Mouse (Mus musculus) embryonic facial prominence, embryonic 12.5 days (tissue): ENCODE measurements at regions not wholly inside any gene's neighbourhood (a gene's known extent, or its start where the extent isn't known, plus 50 kb on each side); places are given as distances from the start of the nearest gene placed in this dataset.

ENCODE experiments used
- ATAC-seq: fragments of 200-750 bp; cut with Nextera tagmentation; 2 replicates; pipeline ENCODE4 v1.8.0; 2017; ENCODE audit not compliant: insufficient number of reproducible peaks, insufficient read depth, low FRiP score, low TSS enrichment
- H3K27ac ChIP-seq: fragments of 300-500 bp; sonication (generic); 2 replicates; pipeline ENCODE4 v1.5.1; 2016; ENCODE audit warnings: mild to moderate bottlenecking
- H3K27me3 ChIP-seq: fragments of 300-500 bp; sonication (generic); 2 replicates; pipeline ENCODE4 v1.6.1; 2016; ENCODE audit warnings: mild to moderate bottlenecking, moderate library complexity
- H3K36me3 ChIP-seq: fragments of 300-500 bp; sonication (generic); 2 replicates; pipeline ENCODE4 v1.6.1; 2016; ENCODE audit warnings: mild to moderate bottlenecking
- H3K4me1 ChIP-seq: fragments of 300-500 bp; sonication (generic); 2 replicates; pipeline ENCODE4 v1.6.1; 2016
- H3K4me2 ChIP-seq: fragments of 300-500 bp; sonication (generic); replicated peaks from 2 replicates; pipeline ENCODE4 v1.6.1; 2016; ENCODE audit warnings: mild to moderate bottlenecking, moderate library complexity
- H3K4me3 ChIP-seq: fragments of 300-500 bp; sonication (generic); 2 replicates; pipeline ENCODE4 v1.5.1; 2016; ENCODE audit warnings: mild to moderate bottlenecking
- H3K9ac ChIP-seq: fragments of 300-500 bp; sonication (generic); 2 replicates; pipeline ENCODE4 v1.6.1; 2016; ENCODE audit warnings: mild to moderate bottlenecking, moderate library complexity
- H3K9me3 ChIP-seq: fragments of 300-500 bp; sonication (generic); 2 replicates; pipeline ENCODE4 v1.6.1; 2016; ENCODE audit warnings: mild to moderate bottlenecking, moderate library complexity
- WGBS: fragments of 180-500 bp; shearing (Covaris S2); methylation state at CpG from one replicate; pipeline ENCODE4 v1.1.7; 2016; 5-methylcytosine and 5-hydroxymethylcytosine counted together

DNA sequence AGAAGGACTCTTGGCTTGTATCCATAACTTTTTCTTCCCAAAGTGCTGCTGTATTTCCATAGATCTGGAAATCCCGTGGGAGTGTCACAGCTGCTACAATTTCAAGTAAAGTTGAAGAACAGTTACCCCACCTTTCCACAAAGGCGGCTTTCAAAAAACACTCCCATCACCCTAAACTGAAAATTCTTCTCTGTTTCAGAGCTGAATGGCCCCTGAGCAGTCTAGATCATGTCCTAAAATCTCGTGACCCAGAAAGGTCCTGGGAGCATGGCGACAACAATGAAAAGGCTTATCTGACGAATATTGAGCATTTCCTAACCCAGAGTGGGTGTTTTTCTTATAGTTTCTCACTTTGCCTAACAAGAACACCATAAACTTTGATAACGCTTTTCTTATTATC, 92.2 kb downstream of the Olfr267 start:
- Histone ChIP-seq H3K36me3 (no peaks in the 10 kb centered on the region), H3K4me2 (no peak overlapping the region), H3K4me3 (no peak overlapping the region), H3K4me1 (no peaks in the 10 kb centered on the region), H3K9ac (no peak overlapping the region), H3K9me3 (no peaks in the 10 kb centered on the region), H3K27ac (no peak overlapping the region), H3K27me3 (no peaks in the 10 kb centered on the region)
- WGBS = 76% methylated on average over 6 of the region's 6 CpGs
- no peak for ATAC-seq

DNA sequence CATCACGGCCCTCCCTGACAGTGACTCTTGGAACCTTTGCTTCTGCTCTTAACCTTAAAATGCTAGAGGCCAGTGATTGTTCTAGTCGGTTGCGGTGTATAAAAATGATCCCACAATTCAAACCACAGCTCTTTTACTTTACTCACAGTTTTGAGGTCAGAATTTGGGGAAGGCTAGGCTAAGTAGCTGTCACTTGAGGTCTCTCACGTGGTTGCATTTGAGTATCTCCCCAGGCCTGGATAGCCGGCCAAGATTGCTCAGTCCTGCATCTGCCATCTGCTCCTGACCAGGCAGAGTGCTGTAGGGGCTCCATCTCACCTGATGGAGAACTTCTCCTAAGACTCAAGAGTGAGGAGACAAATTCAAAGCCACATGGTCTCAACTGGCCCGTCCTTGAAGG, 94.5 kb downstream of the Olfr267 start:
- Histone ChIP-seq H3K36me3 (no peaks in the 10 kb centered on the region), H3K27me3 (no peaks in the 10 kb centered on the region), H3K4me2 (no peak overlapping the region), H3K9ac (no peak overlapping the region), H3K4me3 (no peak overlapping the region), H3K27ac (no peak overlapping the region), H3K4me1 (no peaks in the 10 kb centered on the region), H3K9me3 (no peaks in the 10 kb centered on the region)
- 85% methylated on average over 6 of the region's 6 CpGs for WGBS
- ATAC-seq = no peak

DNA sequence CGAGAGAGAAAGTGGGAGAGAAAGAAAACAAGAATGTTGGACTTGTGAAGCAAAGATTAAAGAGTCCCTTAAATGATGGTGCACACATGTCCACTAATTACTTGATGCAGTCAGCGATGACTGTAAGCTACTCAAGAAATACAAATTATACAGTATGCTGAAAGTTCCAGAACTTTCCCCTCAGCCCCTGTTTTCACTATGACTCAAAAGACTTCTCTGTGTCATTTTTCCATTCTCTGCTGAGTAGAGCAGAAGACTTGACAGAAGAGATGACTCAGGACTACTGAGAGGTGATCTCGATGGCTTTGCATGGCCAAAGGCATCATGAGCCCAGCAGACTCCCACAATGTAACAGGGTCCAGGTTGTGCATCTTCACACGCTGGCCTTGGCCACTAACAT, 105.6 kb downstream of the Olfr267 start:
- WGBS = 92% methylated on average over 4 of the region's 4 CpGs
- no peaks in the 10 kb centered on the region for H3K27me3 ChIP-seq
- H3K9ac ChIP-seq = no peak overlapping the region
- H3K27ac ChIP-seq = no peak overlapping the region
- H3K36me3 ChIP-seq = no peaks in the 10 kb centered on the region
- H3K4me1 ChIP-seq = peaks cover 9% of the 10 kb centered on the region; the same call in 1 of the 2 replicates
- H3K4me3 ChIP-seq = no peak overlapping the region
- ATAC-seq = no peak
- no peak overlapping the region for H3K4me2 ChIP-seq
- H3K9me3 ChIP-seq = no peaks in the 10 kb centered on the region

DNA sequence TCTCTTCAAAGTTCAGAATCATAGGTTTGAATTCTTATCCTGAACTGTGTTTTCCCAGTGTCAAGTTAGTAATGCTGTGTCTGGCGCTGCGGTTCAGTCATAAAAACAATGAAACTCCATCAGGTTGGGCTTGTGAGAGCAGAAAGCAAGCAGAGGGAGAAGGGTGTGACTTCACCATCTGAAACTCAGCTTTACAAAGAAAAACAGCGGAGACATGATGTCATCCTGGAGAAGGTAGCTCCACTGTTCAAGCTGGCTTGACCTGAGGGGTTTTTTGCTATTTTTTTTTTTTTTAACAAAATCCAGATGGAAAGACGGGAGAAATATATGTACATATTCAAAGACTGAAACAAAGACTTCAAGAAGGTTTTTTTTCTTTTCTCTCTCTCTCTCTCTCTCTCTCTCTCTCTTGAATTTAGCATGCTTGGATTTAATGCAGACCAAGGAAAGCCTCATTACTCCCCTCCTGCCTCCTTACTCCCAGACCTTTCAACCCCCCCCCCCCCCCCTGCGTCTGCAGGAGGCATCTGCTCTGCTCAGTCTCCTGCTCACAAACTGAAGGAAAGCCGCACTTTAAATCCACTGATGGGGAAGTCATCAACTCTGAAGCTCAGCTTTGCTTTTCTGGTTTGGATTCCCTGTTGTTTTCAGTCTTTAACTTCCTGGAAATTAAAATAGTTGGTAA, 109.7 kb downstream of the Olfr267 start:
- peak overlapping the region; percentile 18 for H3K4me2 ChIP-seq

DNA sequence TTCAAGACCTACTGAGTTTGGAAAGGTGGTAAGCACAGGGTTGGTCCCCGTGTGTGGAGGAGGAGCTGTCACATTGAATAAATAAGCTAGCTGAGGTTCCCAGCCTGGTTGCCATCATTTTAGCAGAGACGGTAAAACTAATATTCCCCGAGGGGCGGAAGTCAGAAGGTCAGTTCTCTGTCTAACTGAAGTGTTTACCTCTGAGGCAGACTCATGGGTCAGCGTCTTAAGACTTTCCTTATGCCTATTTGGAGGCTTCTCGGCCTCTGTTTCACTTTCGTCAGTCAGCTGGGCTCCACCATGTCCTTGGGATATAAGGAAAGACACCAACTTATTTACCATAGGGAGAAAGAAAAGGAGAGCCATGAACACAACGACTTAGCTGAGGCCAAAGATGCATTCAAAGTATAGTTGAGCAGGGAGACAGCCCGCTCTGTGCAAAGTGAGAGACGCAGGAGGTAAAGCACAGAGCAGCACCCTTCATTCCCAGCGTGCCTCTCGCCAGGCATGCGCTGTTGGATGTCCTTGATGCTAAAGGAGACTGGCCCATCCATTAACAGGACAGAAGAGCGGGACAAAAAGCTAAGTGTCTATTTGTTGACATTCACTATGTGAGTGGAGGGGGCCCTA, 116.0 kb downstream of the Olfr267 start:
- Histone ChIP-seq H3K4me1 (peaks cover 44% of the 10 kb centered on the region), H3K9me3 (no peaks in the 10 kb centered on the region), H3K27ac (peak overlapping the region; percentile 90), H3K36me3 (no peaks in the 10 kb centered on the region), H3K4me3 (no peak overlapping the region), H3K27me3 (no peaks in the 10 kb centered on the region), H3K4me2 (peak overlapping the region; percentile 18), H3K9ac (no peak overlapping the region)
- ATAC-seq = no peak
- WGBS = 16% methylated on average over 14 of the region's 14 CpGs

More for the DNA sequence above, 109.7 kb downstream of the Olfr267 start:
- H3K27ac ChIP-seq = peak overlapping the region; percentile 80
- H3K4me3 ChIP-seq = no peak overlapping the region
- WGBS = 17% methylated on average over 6 of the region's 6 CpGs
- H3K36me3 ChIP-seq = no peaks in the 10 kb centered on the region
- no peaks in the 10 kb centered on the region for H3K9me3 ChIP-seq
- peaks cover 12% of the 10 kb centered on the region for H3K4me1 ChIP-seq
- no peak overlapping the region for H3K9ac ChIP-seq
- H3K27me3 ChIP-seq = no peaks in the 10 kb centered on the region
- peak; percentile 87 for ATAC-seq

DNA sequence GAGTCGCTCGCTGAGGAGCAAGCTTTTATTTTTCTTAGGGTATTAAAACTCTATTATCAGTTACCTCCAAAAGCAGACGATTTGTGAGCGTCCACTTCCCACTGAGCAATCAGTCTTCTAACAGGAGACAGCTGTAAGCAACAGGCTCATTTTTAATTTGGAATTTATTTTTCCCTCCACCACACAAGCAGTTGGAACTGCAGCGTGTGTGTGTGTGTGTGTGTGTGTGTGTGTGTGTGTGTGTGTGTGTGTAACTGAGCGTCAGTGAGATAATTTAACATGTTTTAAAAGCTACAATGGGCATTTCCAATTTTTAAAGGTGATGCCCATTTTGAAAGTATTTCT, 116.6 kb downstream of the Olfr267 start:
- Histone ChIP-seq H3K36me3 (no peaks in the 10 kb centered on the region), H3K9me3 (no peaks in the 10 kb centered on the region), H3K27me3 (no peaks in the 10 kb centered on the region), H3K4me3 (no peak overlapping the region), H3K9ac (no peak overlapping the region), H3K4me1 (peaks cover 44% of the 10 kb centered on the region), H3K4me2 (peak overlapping the region; percentile 29), H3K27ac (peak overlapping the region; percentile 92)
- ATAC-seq = no peak
- WGBS = 2% methylated on average over 6 of the region's 6 CpGs

DNA sequence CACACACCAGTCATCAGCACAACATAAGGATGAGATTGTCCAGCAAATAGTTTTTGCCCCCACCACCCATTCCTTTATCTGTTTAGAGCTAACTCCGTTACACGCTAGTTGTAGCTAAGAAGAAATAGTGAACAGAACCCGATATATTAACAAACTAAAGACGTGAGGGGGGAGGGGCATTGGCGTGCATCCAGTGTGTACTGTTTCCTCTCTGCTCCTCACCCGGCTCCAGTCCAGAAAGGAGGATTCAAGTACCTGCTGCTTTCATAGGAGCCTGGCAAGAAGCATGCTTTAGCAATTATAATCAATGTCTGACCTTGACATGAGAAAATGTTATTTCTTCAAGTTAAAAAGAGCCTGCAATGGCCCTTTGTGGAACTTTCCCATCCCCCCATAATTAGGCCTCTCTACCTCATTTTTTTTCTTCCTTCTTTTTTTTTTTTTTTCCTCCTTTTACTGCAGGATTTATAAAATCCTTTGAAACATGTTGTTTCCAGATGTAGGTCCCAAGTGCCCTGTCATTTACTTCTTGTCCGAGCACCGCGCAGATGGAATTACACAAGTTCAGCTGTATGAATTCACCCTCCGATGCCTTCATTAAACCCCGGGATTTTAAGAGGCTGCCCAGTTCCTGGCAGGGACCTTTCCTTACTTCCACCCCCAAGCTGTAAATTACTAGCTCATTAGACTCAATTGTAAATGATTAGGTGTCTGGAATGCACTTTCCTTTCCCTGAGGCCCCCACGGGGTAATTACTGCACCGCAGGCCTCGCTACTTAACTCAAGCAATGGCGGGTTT, 116.6 kb upstream of the Lpar1 start:
- H3K4me3 ChIP-seq = no peak overlapping the region
- H3K9ac ChIP-seq = no peak overlapping the region
- no peaks in the 10 kb centered on the region for H3K27me3 ChIP-seq
- H3K4me1 ChIP-seq = peaks cover 44% of the 10 kb centered on the region
- WGBS = 6% methylated on average over 15 of the region's 15 CpGs
- peak; percentile 75 for ATAC-seq
- no peaks in the 10 kb centered on the region for H3K9me3 ChIP-seq
- no peaks in the 10 kb centered on the region for H3K36me3 ChIP-seq
- peak overlapping the region; percentile 92 for H3K27ac ChIP-seq
- H3K4me2 ChIP-seq = peak overlapping the region; percentile 29

DNA sequence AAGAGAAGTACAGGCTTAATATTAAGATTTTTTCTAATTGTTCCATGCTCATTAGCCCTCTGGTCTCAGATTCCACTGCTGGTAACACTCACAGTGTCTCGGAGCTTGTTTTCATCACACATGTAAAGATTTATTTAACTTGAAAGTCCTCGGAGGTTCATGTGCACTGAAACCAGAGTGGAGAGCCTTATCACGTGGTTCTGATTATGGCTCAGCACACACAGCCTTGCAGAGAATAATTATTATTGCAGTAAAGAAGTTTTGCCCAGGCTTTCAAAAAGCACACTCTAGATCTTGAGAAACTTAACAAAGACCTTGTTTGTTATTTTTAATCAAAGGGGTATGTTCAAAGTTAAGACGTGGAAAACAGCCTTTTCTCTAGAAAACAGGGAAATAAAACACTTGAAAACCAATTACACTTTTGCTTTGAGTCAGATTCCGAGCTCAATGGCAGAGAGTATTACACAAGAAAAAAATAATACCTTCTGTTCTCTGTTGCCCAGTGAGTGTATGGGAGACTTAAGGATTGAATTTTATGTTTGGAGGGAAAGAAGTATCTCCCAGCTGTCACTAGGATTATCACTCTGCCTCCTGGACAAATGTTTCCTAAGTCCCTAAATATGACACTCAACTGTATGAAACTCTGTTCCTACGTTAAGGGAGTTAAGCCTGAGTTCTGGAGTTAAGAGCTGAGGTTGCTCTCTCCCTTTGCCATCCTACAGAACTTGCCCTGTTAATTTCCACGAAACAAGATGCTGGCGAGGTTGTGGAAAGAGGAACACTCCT, 114.9 kb upstream of the Lpar1 start:
- H3K27me3 ChIP-seq = no peaks in the 10 kb centered on the region
- no peak overlapping the region for H3K9ac ChIP-seq
- H3K4me1 ChIP-seq = peaks cover 53% of the 10 kb centered on the region
- ATAC-seq = no peak
- no peak overlapping the region for H3K4me3 ChIP-seq
- H3K4me2 ChIP-seq = 0 out of 2 replicates have a peak overlapping the region, but pooled peaks have one; percentile 14
- peak overlapping the region; percentile 92 for H3K27ac ChIP-seq
- H3K9me3 ChIP-seq = no peaks in the 10 kb centered on the region
- no peaks in the 10 kb centered on the region for H3K36me3 ChIP-seq
- WGBS = 19% methylated on average over 8 of the region's 8 CpGs

DNA sequence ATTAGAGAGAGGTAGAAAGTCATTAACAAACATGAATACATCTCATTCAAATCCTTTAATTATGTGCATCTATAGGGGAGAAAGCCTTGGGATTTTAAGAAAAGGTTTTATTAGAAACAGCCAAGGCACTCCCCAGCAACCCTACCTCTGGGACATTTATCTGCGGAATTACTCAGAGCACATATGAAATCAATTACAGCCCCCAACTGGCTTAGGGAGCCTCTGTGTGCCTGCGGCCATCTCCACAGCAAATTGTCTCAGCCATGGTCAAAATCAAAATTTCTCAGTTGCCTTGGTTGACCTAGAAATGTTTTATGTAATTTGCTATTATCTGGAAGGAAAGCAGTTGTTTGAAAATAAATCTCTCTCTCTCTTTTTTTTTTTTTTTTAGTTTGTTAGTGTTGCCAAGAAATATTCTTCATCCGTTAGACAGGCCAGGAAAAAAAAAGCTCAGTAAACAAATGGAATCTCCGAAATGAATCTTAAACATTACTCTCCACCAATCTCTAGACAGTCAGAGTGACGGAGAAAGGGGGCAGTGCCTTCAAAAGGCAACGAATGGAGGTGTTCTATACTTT, 110.0 kb upstream of the Lpar1 start:
- WGBS = 24% methylated on average over 6 of the region's 6 CpGs
- H3K4me2 ChIP-seq = no peak overlapping the region; the same call in 1 of the 2 replicates
- no peaks in the 10 kb centered on the region for H3K9me3 ChIP-seq
- H3K4me3 ChIP-seq = no peak overlapping the region
- peak overlapping the region; percentile 87 for H3K27ac ChIP-seq
- H3K27me3 ChIP-seq = no peaks in the 10 kb centered on the region
- no peak for ATAC-seq
- H3K36me3 ChIP-seq = no peaks in the 10 kb centered on the region
- H3K9ac ChIP-seq = no peak overlapping the region
- H3K4me1 ChIP-seq = peaks cover 43% of the 10 kb centered on the region

DNA sequence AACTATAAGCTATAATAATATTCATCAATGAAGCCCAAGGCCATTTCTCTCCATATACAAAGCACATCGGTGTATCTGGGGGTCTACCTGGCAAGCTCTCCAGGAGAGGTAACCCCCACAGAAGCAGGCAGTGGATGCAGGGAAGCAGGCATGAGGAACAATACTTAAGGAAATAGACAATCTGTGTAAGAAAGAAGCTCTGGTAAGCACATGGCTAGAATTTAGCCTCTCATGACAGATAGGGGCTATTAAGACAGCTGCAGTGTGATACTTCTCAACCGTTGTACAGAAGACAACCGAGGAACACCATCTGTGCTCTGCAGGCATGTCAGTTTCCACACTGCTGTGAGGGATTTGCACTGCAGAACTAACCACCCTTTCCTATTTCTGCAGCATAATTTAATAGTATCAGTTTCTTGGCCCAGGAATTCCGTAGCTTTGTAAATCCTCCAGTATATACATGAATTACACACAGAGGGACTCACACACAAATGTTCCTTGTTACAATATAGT, 108.1 kb upstream of the Lpar1 start:
- 44% methylated on average over 4 of the region's 4 CpGs for WGBS
- Histone ChIP-seq H3K27me3 (no peaks in the 10 kb centered on the region), H3K4me1 (peaks cover 43% of the 10 kb centered on the region), H3K9me3 (no peaks in the 10 kb centered on the region), H3K9ac (no peak overlapping the region), H3K27ac (peak overlapping the region; percentile 84), H3K4me3 (no peak overlapping the region), H3K36me3 (no peaks in the 10 kb centered on the region), H3K4me2 (no peak overlapping the region)
- no peak for ATAC-seq

DNA sequence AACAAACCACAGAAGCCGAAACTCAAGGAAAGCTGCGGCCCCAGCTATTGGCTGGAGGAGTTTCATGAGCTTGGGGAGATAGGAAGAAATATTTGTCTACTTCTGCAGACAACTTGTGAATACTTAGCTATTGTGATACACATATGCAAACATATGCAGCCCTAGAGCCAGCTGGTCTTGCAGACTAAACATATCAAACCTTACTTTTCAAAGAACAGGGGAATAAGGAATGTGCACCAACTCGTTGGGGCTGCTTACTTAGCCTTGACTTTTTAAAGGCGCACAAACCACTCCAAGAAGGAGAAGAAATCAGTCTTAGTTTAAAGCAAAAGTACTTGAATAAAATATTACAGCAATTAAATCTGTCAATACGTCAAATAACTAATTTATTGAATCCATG, 106.8 kb upstream of the Lpar1 start:
- H3K9ac ChIP-seq = no peak overlapping the region
- H3K4me3 ChIP-seq = no peak overlapping the region
- H3K27ac ChIP-seq = peak overlapping the region; percentile 65; the same call in 1 of the 2 replicates
- H3K36me3 ChIP-seq = no peaks in the 10 kb centered on the region
- no peaks in the 10 kb centered on the region for H3K27me3 ChIP-seq
- H3K4me1 ChIP-seq = peaks cover 41% of the 10 kb centered on the region
- no peaks in the 10 kb centered on the region for H3K9me3 ChIP-seq
- 46% methylated on average over 5 of the region's 5 CpGs for WGBS
- no peak overlapping the region for H3K4me2 ChIP-seq
- ATAC-seq = no peak
